Mouse (Mus musculus) hindbrain, embryonic 15.5 days (tissue): ENCODE measurements at regions not wholly inside any gene's neighbourhood (a gene's known extent, or its start where the extent isn't known, plus 50 kb on each side); places are given as distances from the start of the nearest gene placed in this dataset. TPM values are rescaled to one million over a fixed set of nuclear protein-coding genes. Genes with fewer than 3 reads are reported as not detected.

Source experiments
- microRNA counts: library from miRNA; unstranded; fragments of <30 nt; microRNA quantifications from one replicate; lab custom pipeline; 2016
- microRNA-seq: library from miRNA; unstranded; fragments of <30 nt; microRNA quantifications from one replicate; pipeline ENCODE4, GENCODE M21; 2016

MicroRNAs encoded in the stretch of these regions (microRNA counts, 519-probe panel; counts per million panel counts)
- microRNA mmu-miR-2136 (lab: Ali Mortazavi, UCI), result not detected

Small RNA genes lying in the stretch of these regions (microRNA-seq; reads per million reads assigned to microRNA genes)
- not detected for gene Mir2136
